Mouse (Mus musculus): ENCODE measurements around the gene Fut7. TPM values are rescaled to one million over a fixed set of nuclear protein-coding genes. Genes with fewer than 3 reads are reported as not detected.

The Fut7 gene
- polyA plus RNA-seq, 2 experiments = 0.58 to 0.90 TPM

DNA sequence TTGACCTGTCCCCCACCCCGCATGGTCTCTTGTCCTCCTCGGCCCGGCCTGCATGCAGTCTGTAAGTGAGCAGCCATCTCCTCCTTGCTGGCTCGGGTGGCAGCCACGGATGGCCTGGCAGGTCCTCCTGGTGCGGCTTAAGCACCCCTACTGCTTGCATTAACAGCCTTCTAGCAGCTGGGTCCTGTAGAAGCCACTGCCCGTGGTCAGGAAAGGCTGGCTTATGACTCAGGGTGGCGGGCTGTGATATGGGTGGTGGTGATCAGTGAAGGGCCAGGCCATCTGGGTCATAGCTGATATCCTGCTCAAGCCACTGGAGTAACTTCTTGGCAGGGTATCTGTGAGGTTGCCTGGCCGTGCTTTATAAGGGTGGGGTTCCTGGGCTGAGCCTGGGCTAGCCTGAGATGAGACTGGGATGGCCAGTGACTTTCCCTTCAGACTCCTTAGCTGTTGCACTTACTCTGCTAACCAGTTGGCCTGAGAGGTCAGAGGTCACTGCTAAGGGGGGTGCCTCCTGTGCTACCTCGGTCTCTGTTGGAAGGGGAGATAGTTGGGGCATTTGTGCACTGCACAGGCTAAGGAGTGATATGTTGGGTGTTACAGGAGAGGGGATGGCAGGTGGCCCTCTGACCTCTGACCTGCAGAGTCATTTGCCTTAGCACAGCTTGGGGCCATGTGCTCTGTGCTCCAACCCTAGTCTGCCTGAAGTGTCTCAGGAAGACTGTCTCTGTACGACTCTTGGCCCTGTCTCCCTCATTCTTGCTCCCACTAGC, 9.4 kb downstream of the Fut7 start:
- TF ChIP-seq CTCF (IDR thresholded peaks at IDR 0.05; ENCODE audit: low read depth) (no peak), EP300 (IDR thresholded peaks at IDR 0.05; ENCODE audit: low read depth) (no peak)
- no peak overlapping the region for H3K4me2 ChIP-seq (ENCODE audit: low read depth)
- H3K4me1 ChIP-seq (replicated peaks; ENCODE audit: control insufficient read depth in 2 of 2, insufficient read depth in 2 of 2, low read length in 1 of 2) = no peaks in the 10 kb centered on the region
- no peak overlapping the region for H3K4me3 ChIP-seq (ENCODE audit: insufficient read depth in 1 of 2, low read depth in 2 of 2, low read length in 2 of 2)
- 46% methylated on average over 11 of the region's 11 CpGs for WGBS (ENCODE audit: insufficient replicate concordance)
- H3K36me3 ChIP-seq (replicated peaks; ENCODE audit: control insufficient read depth, insufficient read depth, low read depth) = no peaks in the 10 kb centered on the region
- H3K27ac ChIP-seq = no peak overlapping the region
- no peaks in the 10 kb centered on the region for H3K9me3 ChIP-seq (ENCODE audit: control insufficient read depth, low read length)
- DNase-seq (ENCODE audit: low read depth in 3 of 3, low spot score in 3 of 3) (no peak), ATAC-seq (ENCODE audit: insufficient read depth) (no peak)
- peaks cover 7% of the 10 kb centered on the region for H3K27me3 ChIP-seq (ENCODE audit: control insufficient read depth, insufficient read depth, low read length)
- H3K9ac ChIP-seq (replicated peaks) = no peak overlapping the region

DNA sequence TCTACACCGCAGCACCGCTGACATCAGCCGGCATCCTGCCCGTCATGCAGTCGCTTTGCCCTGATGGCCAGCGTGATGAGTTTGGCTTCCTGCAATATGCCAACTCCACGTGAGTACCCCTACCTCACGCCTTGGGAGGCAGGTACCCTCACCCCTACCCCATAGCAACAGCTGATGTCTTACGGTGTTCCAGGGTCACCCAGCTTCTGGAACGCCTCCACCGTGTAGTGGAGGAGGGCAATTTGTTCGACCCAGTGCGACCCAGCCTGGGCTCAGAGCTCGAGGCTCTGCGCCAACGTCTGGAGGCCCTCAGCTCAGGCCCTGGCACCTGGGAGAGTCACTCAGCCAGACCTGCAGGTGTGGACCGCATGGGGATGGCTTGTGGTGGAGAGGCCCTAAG, 10.0 kb downstream of the Fut7 start:
- no peaks in the 10 kb centered on the region for H3K36me3 ChIP-seq (replicated peaks; ENCODE audit: control insufficient read depth, insufficient read depth, low read depth)

DNA sequence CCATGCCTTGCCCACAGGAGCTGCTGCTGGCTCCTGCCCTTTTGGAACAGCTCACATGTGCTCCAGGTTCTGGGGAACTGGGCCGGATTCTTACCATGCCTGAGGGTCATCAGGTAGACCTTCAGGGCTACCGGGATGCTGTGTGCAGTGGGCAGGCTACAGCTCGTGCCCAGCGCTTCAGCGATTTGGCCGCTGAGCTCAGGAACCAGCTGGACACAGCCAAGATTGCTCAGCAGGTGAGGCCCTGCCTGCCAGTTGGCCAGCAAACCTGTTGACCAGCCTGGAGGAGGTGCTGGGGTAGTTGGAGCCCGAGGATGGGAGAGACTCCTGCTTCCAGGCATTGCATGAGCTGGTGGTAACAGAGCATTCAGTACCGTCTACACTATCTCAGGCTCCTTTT, 11.2 kb downstream of the Fut7 start:
- ATAC-seq (ENCODE audit: insufficient read depth) (no peak), DNase-seq (ENCODE audit: low read depth in 3 of 3, low spot score in 3 of 3) (no peak)
- Histone ChIP-seq H3K4me1 (replicated peaks; ENCODE audit: control insufficient read depth in 2 of 2, insufficient read depth in 2 of 2, low read length in 1 of 2) (no peaks in the 10 kb centered on the region), H3K4me3 (ENCODE audit: insufficient read depth in 1 of 2, low read depth in 2 of 2, low read length in 2 of 2) (no peak overlapping the region), H3K9ac (replicated peaks) (no peak overlapping the region), H3K36me3 (replicated peaks; ENCODE audit: control insufficient read depth, insufficient read depth, low read depth) (no peaks in the 10 kb centered on the region), H3K27ac (no peak overlapping the region), H3K27me3 (ENCODE audit: control insufficient read depth, insufficient read depth, low read length) (peaks cover 4% of the 10 kb centered on the region), H3K9me3 (ENCODE audit: control insufficient read depth, low read length) (no peaks in the 10 kb centered on the region), H3K4me2 (ENCODE audit: low read depth) (no peak overlapping the region)
- no peak for TF ChIP-seq CTCF (IDR thresholded peaks at IDR 0.05; ENCODE audit: low read depth)
- TF ChIP-seq EP300 (IDR thresholded peaks at IDR 0.05; ENCODE audit: low read depth) = no peak
- 75% methylated on average over 8 of the region's 8 CpGs for WGBS (ENCODE audit: insufficient replicate concordance)

More for the DNA sequence above, 10.0 kb downstream of the Fut7 start:
- TF ChIP-seq EP300 (IDR thresholded peaks at IDR 0.05; ENCODE audit: low read depth) = no peak
- no peak for TF ChIP-seq CTCF (IDR thresholded peaks at IDR 0.05; ENCODE audit: low read depth)
- Histone ChIP-seq H3K9me3 (ENCODE audit: control insufficient read depth, low read length) (no peaks in the 10 kb centered on the region), H3K4me2 (ENCODE audit: low read depth) (no peak overlapping the region), H3K9ac (replicated peaks) (no peak overlapping the region), H3K27ac (no peak overlapping the region), H3K4me1 (replicated peaks; ENCODE audit: control insufficient read depth in 2 of 2, insufficient read depth in 2 of 2, low read length in 1 of 2) (no peaks in the 10 kb centered on the region), H3K27me3 (ENCODE audit: control insufficient read depth, insufficient read depth, low read length) (peaks cover 7% of the 10 kb centered on the region), H3K4me3 (ENCODE audit: insufficient read depth in 1 of 2, low read depth in 2 of 2, low read length in 2 of 2) (no peak overlapping the region)
- 76% methylated on average over 17 of the region's 17 CpGs for WGBS (ENCODE audit: insufficient replicate concordance)
- DNase-seq (ENCODE audit: low read depth in 3 of 3, low spot score in 3 of 3) (no peak), ATAC-seq (ENCODE audit: insufficient read depth) (no peak)

DNA sequence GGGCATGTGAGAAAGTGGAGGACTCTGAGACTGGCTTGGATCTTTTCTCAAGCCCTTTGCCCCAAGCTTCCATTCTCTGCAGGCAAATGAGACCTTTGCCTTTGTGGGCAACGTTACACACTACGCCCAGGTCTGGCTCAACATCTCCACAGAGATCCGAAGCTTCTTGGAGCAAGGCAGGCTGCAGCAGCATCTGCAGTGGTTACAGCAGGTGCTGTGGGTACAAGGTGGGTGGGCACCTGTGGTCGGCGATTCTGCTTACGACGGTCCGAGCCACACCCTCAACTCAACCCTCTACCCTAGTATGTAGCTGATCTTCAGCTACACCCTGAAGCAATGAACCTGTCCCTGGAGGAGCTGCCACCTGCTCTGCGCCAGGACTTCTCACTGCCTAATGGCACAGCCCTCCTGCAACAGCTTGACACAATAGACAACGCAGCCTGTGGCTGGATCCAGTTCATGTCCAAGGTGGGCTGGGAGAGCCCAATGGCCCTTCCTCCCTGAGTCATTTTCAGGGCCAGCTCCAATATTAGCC, 13.3 kb downstream of the Fut7 start:
- Histone ChIP-seq H3K9ac (replicated peaks) (no peak overlapping the region), H3K36me3 (replicated peaks; ENCODE audit: control insufficient read depth, insufficient read depth, low read depth) (no peaks in the 10 kb centered on the region), H3K9me3 (ENCODE audit: control insufficient read depth, low read length) (no peaks in the 10 kb centered on the region), H3K4me2 (ENCODE audit: low read depth) (no peak overlapping the region), H3K4me1 (replicated peaks; ENCODE audit: control insufficient read depth in 2 of 2, insufficient read depth in 2 of 2, low read length in 1 of 2) (no peaks in the 10 kb centered on the region), H3K4me3 (ENCODE audit: insufficient read depth in 1 of 2, low read depth in 2 of 2, low read length in 2 of 2) (no peak overlapping the region), H3K27me3 (ENCODE audit: control insufficient read depth, insufficient read depth, low read length) (no peaks in the 10 kb centered on the region), H3K27ac (no peak overlapping the region)
- no peak for DNase-seq (ENCODE audit: low read depth in 3 of 3, low spot score in 3 of 3)
- 75% methylated on average over 10 of the region's 10 CpGs for WGBS (ENCODE audit: insufficient replicate concordance)
- TF ChIP-seq EP300 (IDR thresholded peaks at IDR 0.05; ENCODE audit: low read depth) (no peak), CTCF (IDR thresholded peaks at IDR 0.05; ENCODE audit: low read depth) (no peak)
- no peak for ATAC-seq (ENCODE audit: insufficient read depth)

DNA sequence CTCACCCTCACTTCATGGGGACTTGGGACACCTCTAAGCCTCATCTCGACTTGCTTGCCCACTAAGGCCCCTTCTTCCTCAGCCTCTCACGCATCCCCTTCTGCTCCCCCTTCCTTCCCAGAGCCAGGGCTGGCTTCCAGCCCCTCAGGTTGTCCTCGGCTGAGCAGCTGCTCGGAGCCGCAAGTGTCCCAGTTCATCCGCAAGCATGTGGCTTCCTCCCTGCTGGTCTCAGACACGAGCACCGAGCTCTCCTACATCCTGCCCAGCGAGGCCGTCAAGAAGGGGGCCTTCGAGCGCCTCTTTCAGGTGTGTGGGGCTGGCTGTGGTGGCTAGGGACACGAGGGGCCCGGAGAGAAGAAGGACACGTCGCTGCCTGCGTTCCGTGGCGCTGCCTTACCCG, 18.0 kb downstream of the Fut7 start:
- Histone ChIP-seq H3K9ac (replicated peaks) (no peak overlapping the region), H3K27me3 (ENCODE audit: control insufficient read depth, insufficient read depth, low read length) (no peaks in the 10 kb centered on the region), H3K4me2 (ENCODE audit: low read depth) (no peak overlapping the region), H3K4me1 (replicated peaks; ENCODE audit: control insufficient read depth in 2 of 2, insufficient read depth in 2 of 2, low read length in 1 of 2) (no peaks in the 10 kb centered on the region), H3K9me3 (ENCODE audit: control insufficient read depth, low read length) (no peaks in the 10 kb centered on the region), H3K36me3 (replicated peaks; ENCODE audit: control insufficient read depth, insufficient read depth, low read depth) (no peaks in the 10 kb centered on the region), H3K4me3 (ENCODE audit: insufficient read depth in 1 of 2, low read depth in 2 of 2, low read length in 2 of 2) (no peak overlapping the region), H3K27ac (no peak overlapping the region)
- ATAC-seq (ENCODE audit: insufficient read depth) (no peak), DNase-seq (ENCODE audit: low read depth in 3 of 3, low spot score in 3 of 3) (no peak)
- TF ChIP-seq EP300 (IDR thresholded peaks at IDR 0.05; ENCODE audit: low read depth) (no peak), CTCF (IDR thresholded peaks at IDR 0.05; ENCODE audit: low read depth) (no peak)
- 73% methylated on average over 20 of the region's 20 CpGs for WGBS (ENCODE audit: insufficient replicate concordance)
